Mouse (Mus musculus): ENCODE results near the gene Ptpra.

- TF ChIP-seq CTCF (IDR thresholded peaks at IDR 0.05; ENCODE audit: borderline replicate concordance, control insufficient read depth, extremely low read depth, insufficient read depth, low read length, poor library complexity) = no peak
- TF ChIP-seq POLR2A (IDR thresholded peaks at IDR 0.05; ENCODE audit: control insufficient read depth, extremely low read depth, insufficient read depth, low read length, poor library complexity) = no peak
Measured at GRCm38 (mm10) chr2:130449021-130449793, 871 bp upstream of the Ptpra start.

Measured in thymus, adult 2 months (tissue).